Mouse (Mus musculus) brain, embryonic 14.5 days (tissue): ENCODE results near the gene Glt6d1. TPM values are rescaled to one million over a fixed set of nuclear protein-coding genes. Genes with fewer than 3 reads are reported as not detected.

ENCODE experiments used
- DNase-seq: peaks from one replicate; pipeline ENCODE4 v3.0.0-alpha.2; 2011; ENCODE audit warnings: low read depth
- CTCF ChIP-seq: fragments of 200-500 bp; IDR thresholded peaks from 2 replicates; pipeline ENCODE4 v1.5.1; 2012; ENCODE audit warnings: inconsistent platforms, mild to moderate bottlenecking, moderate library complexity, borderline replicate concordance; ENCODE audit not compliant: insufficient read depth, insufficient read length; ENCODE audit errors: extremely low read depth
- POLR2A ChIP-seq: fragments of 200-500 bp; IDR thresholded peaks from 2 replicates; pipeline ENCODE4 v1.6.1; 2012; ENCODE audit warnings: mild to moderate bottlenecking, inconsistent platforms, borderline replicate concordance; ENCODE audit not compliant: poor library complexity, insufficient read depth, insufficient read length, severe bottlenecking; ENCODE audit errors: extremely low read depth
- polyA plus RNA-seq: library from polyadenylated mRNA; depleted of rRNA; stranded (reverse); fragments of >200 nt; gene quantifications from 2 replicates; pipeline ENCODE4 v1.2.3, GENCODE M21; 2012; rRNA removed

Glt6d1 gene
- polyA plus RNA-seq, 1 experiment: not detected

DNA sequence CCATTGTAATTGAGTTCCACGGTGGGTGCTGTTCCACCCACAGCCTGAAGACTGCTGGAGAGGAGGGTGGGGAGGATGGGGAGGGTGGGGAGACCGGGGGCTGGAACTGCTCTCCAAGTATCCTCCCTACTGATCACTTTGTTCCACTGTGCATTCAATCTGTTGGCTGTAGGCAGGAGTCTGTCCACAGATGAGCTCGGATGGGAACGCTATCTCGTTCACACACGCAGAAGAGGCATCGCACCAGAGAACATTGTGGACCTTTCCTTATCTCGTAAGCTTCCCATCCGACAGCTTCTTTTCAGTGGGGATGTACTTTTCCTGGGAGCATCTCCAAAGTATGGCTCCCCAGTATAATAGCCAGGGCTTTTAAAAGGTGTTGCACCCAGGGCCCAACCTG is 36.6 kb downstream of the Glt6d1 start:
- DNase-seq: no peak
- TF ChIP-seq CTCF (no peak), POLR2A (no peak)

DNA sequence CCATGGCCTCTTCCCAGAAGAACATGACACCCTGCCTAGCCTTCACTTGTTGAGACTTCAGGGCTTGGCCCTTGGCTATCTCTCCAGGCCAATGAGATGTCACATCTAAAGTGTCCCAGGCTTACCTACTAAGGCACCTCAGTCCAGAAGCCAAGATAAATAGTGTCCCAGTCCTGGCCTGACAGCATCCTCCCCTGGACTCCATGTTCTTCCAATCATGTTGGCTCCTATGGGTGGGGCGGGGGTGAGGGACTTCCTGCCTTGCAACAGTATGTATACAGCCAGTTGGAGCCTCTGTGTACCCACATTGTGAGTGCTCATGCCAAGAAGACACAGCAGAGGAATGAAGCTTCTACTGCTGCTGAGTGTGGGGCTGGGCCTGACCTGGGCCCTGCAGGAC is 38.9 kb downstream of the Glt6d1 start, which contains the start of gene Lcn11:
TSS of gene Lcn11 (plus strand) at position 301 of the 400 bp plus-strand sequence.
- TF ChIP-seq CTCF (no peak), POLR2A (no peak)
- no peak for DNase-seq

DNA sequence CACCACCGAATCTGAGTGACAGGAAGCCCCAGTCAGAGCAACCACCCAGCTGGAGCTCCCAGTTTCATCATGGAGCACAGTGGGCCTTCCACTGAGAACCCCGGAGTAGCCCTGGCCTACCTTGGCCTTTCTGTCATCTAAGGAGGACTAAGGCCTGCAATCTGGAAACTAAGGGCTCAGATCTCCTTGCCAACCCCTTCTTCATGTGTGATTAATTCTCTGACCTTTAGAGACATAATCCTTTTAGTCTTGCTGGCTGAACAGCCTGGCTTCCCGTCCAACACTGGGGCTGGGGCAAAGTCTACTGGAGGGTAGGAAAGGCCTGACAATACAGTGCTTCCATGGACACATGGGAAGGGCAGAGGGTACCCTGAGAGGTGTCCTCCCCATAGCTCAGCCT is 39.7 kb downstream of the Glt6d1 start:
- no peak for TF ChIP-seq CTCF
- TF ChIP-seq POLR2A: no peak
- DNase-seq: no peak

DNA sequence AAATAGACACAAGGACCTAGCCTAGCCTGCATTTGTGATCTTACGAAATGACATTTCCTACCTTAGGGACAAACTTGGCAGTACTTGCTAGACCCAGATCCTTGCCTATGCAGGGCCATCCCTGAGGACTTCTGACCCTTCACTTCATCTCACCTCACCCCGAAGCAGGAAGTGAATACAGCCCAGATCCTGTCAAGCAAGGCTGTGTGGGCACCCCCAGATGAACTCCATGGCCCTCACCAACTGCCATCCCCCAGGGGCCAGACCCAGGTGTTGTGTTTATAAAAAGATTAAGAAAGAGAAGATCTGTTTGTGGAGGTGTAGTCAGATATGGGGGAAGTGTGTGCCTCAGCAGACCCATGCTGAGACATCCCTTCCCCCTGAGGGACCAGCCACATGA is 41.0 kb downstream of the Glt6d1 start:
- DNase-seq: no peak
- TF ChIP-seq POLR2A: no peak
- TF ChIP-seq CTCF: no peak

DNA sequence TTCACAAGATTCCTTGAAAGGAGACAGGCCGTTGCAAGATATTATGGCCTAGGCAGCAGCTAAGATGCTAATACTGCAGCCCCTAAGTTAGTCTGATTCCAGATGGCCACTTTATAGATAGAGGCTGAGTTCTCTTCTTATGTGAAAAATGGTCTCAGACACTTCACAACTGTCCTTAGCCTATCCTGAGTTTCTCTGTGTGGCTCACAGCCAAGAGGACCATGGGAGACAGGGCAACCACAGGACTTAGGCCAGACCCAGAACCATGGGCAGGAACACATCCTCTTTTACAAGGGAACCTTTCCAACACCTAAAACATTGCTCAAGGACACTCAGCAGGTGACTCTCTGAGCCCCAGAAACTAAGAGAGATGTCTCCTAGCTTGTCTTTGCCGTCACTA is 42.1 kb downstream of the Glt6d1 start:
- no peak for DNase-seq
- no peak for TF ChIP-seq POLR2A
- no peak for TF ChIP-seq CTCF

DNA sequence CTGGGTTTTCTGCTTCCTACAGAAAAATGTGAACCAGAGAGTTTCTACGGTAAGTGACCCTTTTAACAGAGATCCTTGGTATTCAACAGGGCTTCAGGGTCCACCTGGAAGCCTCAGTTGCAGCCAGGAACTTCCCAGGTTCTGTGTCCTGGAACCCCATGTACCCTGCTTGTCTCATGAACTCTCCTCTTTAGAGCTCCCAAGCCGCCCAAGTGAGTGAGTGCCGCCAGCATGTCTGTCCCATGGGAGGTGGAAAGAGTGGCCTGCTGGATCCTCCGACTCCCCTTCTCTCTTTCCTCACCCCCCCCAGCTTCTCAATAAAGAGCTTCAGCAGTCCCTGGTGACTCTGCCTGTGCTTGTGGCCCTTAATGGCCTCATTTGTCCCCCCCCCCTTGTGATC is 47.9 kb downstream of the Glt6d1 start:
- no peak for DNase-seq
- TF ChIP-seq POLR2A (no peak), CTCF (no peak)

DNA sequence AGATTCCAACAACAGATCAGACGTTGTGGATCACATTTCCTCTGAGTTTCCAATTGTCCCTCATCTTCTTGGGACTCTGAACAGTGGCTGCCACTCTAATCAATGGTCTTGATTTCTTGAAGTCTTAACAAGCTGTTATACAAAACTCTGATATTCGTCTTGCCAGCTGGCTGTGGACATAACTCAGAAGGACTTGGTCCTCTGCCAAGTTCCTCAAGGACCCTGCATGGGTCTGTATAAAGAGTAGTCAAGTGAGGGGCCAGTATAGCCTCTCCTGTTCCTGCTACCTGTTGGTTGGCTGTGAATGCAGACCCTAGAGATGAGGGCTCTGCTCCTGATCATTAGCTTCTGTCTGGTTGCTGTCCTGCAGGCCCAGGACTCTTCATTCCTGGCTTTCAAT is 50.4 kb downstream of the Glt6d1 start, which contains the start of gene Lcn3:
TSS of gene Lcn3 (plus strand) at position 301 of the 400 bp plus-strand sequence.
- TF ChIP-seq CTCF (no peak), POLR2A (no peak)
- DNase-seq: no peak

DNA sequence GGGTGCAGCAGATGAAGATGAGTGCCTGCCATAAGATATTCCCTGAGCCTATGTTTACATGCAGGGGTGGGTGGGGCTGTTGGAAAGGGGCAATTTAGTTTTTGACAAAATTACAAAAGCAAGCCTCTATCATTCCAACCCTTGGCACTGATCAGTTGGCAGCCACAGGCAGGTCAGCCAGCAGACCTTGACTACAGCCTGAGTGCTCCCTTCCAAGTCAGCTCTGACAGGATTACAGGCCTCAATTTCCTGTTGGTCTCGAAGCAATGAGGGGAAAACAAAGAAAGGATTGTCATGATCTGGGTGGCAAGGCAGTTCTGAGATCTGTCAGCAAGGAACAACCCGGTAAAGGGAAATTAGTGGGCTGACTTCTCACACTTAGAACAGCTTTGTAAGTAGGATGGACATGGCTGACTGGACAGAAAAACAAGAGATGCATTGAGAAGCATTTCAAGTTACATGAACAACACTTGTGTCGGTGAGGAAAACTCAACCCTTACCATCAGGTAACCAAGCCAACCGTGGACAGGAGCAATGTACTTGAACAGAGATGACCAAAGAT is 57.5 kb downstream of the Glt6d1 start:
- DNase-seq: peak; percentile 0
- TF ChIP-seq POLR2A (no peak), CTCF (no peak)

DNA sequence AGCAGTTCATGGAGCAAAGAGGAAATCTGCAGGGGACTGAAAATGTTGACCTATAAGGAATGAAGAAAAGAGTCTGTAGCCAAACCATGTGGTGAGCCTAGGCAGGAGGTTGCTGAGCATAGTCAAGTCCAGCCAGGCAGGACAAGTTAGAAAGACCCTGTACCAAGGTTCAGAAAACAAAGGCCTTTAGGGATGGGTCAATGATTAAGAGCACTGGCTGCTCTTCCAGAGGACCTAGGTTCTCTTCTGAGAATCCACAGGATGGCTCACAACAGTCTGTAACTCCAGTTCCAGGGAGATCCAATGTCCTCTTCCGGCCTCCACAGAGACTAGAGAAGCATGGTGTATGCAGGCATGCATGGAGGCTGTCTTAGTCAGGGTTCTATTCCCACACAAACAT is 61.4 kb downstream of the Glt6d1 start:
- TF ChIP-seq CTCF (no peak), POLR2A (no peak)
- DNase-seq: no peak

Other genes with a start within 250 kb of the Glt6d1 start
- 5.0 and 8.2 TPM in 2 replicates for gene Mamdc4, start 241.0 kb downstream of the Glt6d1 start, polyA plus RNA-seq
- gene Phpt1, start 240.6 kb downstream of the Glt6d1 start, polyA plus RNA-seq: 138 and 169 TPM in 2 replicates
- gene Ajm1, start 234.1 kb downstream of the Glt6d1 start, polyA plus RNA-seq: 24.5 and 30.3 TPM in 2 replicates
- 86.1 and 87.9 TPM in 2 replicates for gene Rabl6, start 207.3 kb downstream of the Glt6d1 start, polyA plus RNA-seq
- gene Ccdc183, start 198.2 kb downstream of the Glt6d1 start, polyA plus RNA-seq: 0.03 and 0.07 TPM in 2 replicates
- gene Tmem141, start 193.8 kb downstream of the Glt6d1 start, polyA plus RNA-seq: 31.7 and 34.8 TPM in 2 replicates
- gene Fcna, start 187.8 kb downstream of the Glt6d1 start, polyA plus RNA-seq: 0.92 and 0.97 TPM in 2 replicates
- 0.24 TPM in 1 of 2 replicates, not detected in the other for gene Lcn8, start 162.7 kb downstream of the Glt6d1 start, polyA plus RNA-seq
- gene Lcn5, start 157.9 kb downstream of the Glt6d1 start, polyA plus RNA-seq: not detected in 2 replicates
- not detected in 2 replicates for gene Lcn6, start 139.1 kb downstream of the Glt6d1 start, polyA plus RNA-seq
- not detected in 2 replicates for gene Lcn10, start 133.1 kb downstream of the Glt6d1 start, polyA plus RNA-seq
- gene Obp2a, start 115.8 kb downstream of the Glt6d1 start, polyA plus RNA-seq: not detected in 2 replicates
- gene Bmyc, start 109.1 kb downstream of the Glt6d1 start, polyA plus RNA-seq: 64.5 and 74.8 TPM in 2 replicates
- gene Obp2b, start 78.8 kb downstream of the Glt6d1 start, polyA plus RNA-seq: not detected in 2 replicates
- gene Lcn3, start 50.3 kb downstream of the Glt6d1 start, polyA plus RNA-seq: not detected in 2 replicates
- gene Lcn11, start 38.8 kb downstream of the Glt6d1 start, polyA plus RNA-seq: not detected in 2 replicates
- gene Gm13539, start 33.6 kb downstream of the Glt6d1 start, polyA plus RNA-seq: not detected in 2 replicates
- gene Lcn9, start 7.3 kb upstream of the Glt6d1 start, polyA plus RNA-seq: not detected in 2 replicates
- gene Sohlh1, start 31.4 kb upstream of the Glt6d1 start, polyA plus RNA-seq: not detected in 2 replicates
- 52.1 and 60.1 TPM in 2 replicates for gene Kcnt1, start 47.9 kb upstream of the Glt6d1 start, polyA plus RNA-seq
- gene Camsap1, start 167.4 kb upstream of the Glt6d1 start, polyA plus RNA-seq: 32.6 and 71.2 TPM in 2 replicates
- 95.7 and 96.3 TPM in 2 replicates for gene Ubac1, start 205.9 kb upstream of the Glt6d1 start, polyA plus RNA-seq